24 mouse cellular contexts compared by ENCODE assay signal in the genomic region with DNA sequence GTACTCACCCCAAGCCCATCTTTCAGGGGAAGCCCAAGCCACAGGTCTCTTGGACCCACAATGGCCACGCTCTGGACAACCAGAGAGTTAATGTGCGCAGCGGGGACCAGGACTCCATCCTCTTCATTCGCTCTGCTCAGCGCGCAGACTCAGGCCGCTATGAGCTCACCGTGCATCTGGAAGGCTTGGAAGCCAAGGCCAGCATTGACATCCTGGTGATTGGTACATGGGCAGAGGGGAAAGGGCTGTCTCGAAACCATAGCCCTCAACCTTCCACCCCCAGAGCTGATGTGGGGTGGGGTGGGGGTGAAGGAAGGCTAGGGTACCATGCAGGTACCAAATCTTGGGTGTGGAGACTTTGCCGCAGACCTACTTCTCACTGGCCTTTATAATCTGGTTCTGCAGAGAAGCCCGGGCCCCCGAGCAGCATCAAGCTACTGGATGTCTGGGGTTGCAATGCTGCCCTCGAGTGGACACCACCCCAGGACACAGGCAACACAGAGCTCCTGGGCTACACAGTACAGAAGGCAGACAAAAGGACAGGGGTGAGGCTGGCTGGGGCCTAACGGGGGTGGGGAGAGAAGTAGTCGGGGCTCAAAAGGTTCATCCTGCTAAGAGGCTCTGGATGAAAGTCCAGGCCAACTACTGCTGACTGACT. TPM values are rescaled to one million over a fixed set of nuclear protein-coding genes. Genes with fewer than 3 reads are reported as not detected.
DNase-seq lines count a peak whose midpoint lies in the region; TF ChIP-seq lines count a peak whose summit lies in the region.
"Had no signal": no experiment of that assay in that cellular context is flagged by ENCODE, and none has a peak within 500 bp of the region (broad histone marks: within the 10 kb centered on the region; RNA-seq: fewer than 3 reads in every experiment).

No protein-coding gene starts in this region.

- H3K4me3 ChIP-seq in gastrocnemius, adult 2 months, result peak overlapping the region; percentile 74
- H3K4me3 ChIP-seq in layer of hippocampus, adult 2 months, result no peak overlapping the region
- H3K4me3 ChIP-seq in CH12.LX (replicated peaks in 1 of 3; ENCODE audit: low read depth in 2 of 3, low read length in 2 of 3, poor library complexity in 1 of 3), result no peak overlapping the region
- H3K4me3 ChIP-seq in ES-Bruce4 (ENCODE audit: low read depth, low read length), result no peak overlapping the region
- H3K4me3 ChIP-seq: embryonic facial prominence, embryonic 13.5 days; forebrain, embryonic 15.5 days; heart, embryonic 12.5 days; limb, embryonic 12.5 days; neural tube, embryonic 13.5 days had no signal

- dilution Hi-C loops in CH12.LX (cut with MboI; ENCODE audit: extremely low pct_ligation_motif_present, extremely low pct_unique_long_range_greater_than_20kb, low sequenced_read_pairs), result no loop called here

- no peak for TF ChIP-seq EP300 in CH12.LX (IDR thresholded peaks at IDR 0.05; ENCODE audit: low read length)
- TF ChIP-seq EP300 in ES-Bruce4 (IDR thresholded peaks at IDR 0.05; ENCODE audit: insufficient read depth, low read depth, low read length), result no peak

- H3K9ac ChIP-seq in CH12.LX (ENCODE audit: insufficient read depth, low read depth) (no peak overlapping the region), ES-Bruce4 (ENCODE audit: low read depth, poor library complexity, severe bottlenecking) (no peak overlapping the region)
- H3K9ac ChIP-seq: embryonic facial prominence, embryonic 13.5 days; forebrain, embryonic 15.5 days; heart, embryonic 12.5 days; limb, embryonic 12.5 days; neural tube, embryonic 13.5 days had no signal

- no peaks in the 10 kb centered on the region for H3K27me3 ChIP-seq in CH12.LX (replicated peaks)
- no peaks in the 10 kb centered on the region for H3K27me3 ChIP-seq in ES-Bruce4 (ENCODE audit: control insufficient read depth, insufficient read depth, low read length, poor library complexity, severe bottlenecking)
- H3K27me3 ChIP-seq: embryonic facial prominence, embryonic 13.5 days; forebrain, embryonic 15.5 days; limb, embryonic 12.5 days; neural tube, embryonic 13.5 days; Patski had no signal

- TF ChIP-seq POLR2A in CH12.LX (IDR thresholded peaks at IDR 0.05; ENCODE audit: low read depth, low read length), result no peak
- TF ChIP-seq POLR2A in ES-Bruce4 (IDR thresholded peaks at IDR 0.05; ENCODE audit: insufficient read depth, low read length), result no peak

- no peak; the same call in 1 of the 2 replicates for TF ChIP-seq RAD21 in CH12.LX (IDR thresholded peaks at IDR 0.05; ENCODE audit: low read depth, low read length)

- H3K4me1 ChIP-seq in CH12.LX (ENCODE audit: control insufficient read depth in 1 of 2, insufficient read depth in 2 of 2) (peaks cover 34 to 95% of the 10 kb centered on the region in 2 experiments), ES-Bruce4 (ENCODE audit: control insufficient read depth, insufficient read depth, low read length) (peaks cover 13% of the 10 kb centered on the region)

- peak overlapping the region; percentile 93 for H3K27ac ChIP-seq in gastrocnemius, adult 2 months
- peak overlapping the region; percentile 91 for H3K27ac ChIP-seq in layer of hippocampus, adult 2 months
- H3K27ac ChIP-seq in CH12.LX (ENCODE audit: insufficient read depth, low read depth), result no peak overlapping the region
- H3K27ac ChIP-seq in ES-Bruce4 (ENCODE audit: insufficient read depth, low read length), result no peak overlapping the region
- H3K27ac ChIP-seq: embryonic facial prominence, embryonic 13.5 days; forebrain, embryonic 15.5 days; hindbrain, postnatal 0 days; neural tube, embryonic 13.5 days had no signal

- no peak overlapping the region for H3K4me2 ChIP-seq in CH12.LX (ENCODE audit: insufficient read depth, low read depth, poor library complexity, severe bottlenecking)
- H3K4me2 ChIP-seq: embryonic facial prominence, embryonic 13.5 days; forebrain, embryonic 15.5 days; heart, embryonic 12.5 days; limb, embryonic 12.5 days; neural tube, embryonic 13.5 days had no signal

- intact Hi-C loops in gastrocnemius, adult 2 months (cut with DNase I), result loop anchor here (2.0 kb wide), 2 partner anchors 47 to 133 kb away; no protein-coding TSS in a partner anchor

- H3K79me2 ChIP-seq in CH12.LX (replicated peaks; ENCODE audit: control insufficient read depth, extremely low read depth, insufficient read depth, poor library complexity, severe bottlenecking), result no peaks in the 10 kb centered on the region

- in situ Hi-C loops in CH12.LX (cut with MboI; ENCODE audit: low pct_ligation_motif_present, low pct_unique_long_range_greater_than_20kb, low sequenced_read_pairs), result loop anchor here (5.0 to 10.0 kb wide), 2 partner anchors 35 to 97 kb away; no protein-coding TSS in a partner anchor

- TF ChIP-seq CTCF in gastrocnemius, adult 2 months (IDR thresholded peaks at IDR 0.05), result no peak
- TF ChIP-seq CTCF in layer of hippocampus, adult 2 months (conservative IDR thresholded peaks at IDR 0.05), result peak; percentile 34; the same call in 1 of the 2 replicates
- TF ChIP-seq CTCF in CH12.LX (conservative IDR thresholded peaks at IDR 0.05 in 1 of 2, IDR thresholded peaks at IDR 0.05 in 1 of 2; ENCODE audit: low read depth in 2 of 2, low read length in 2 of 2) (no peak; a peak in 1 of 4 replicates), ES-Bruce4 (IDR thresholded peaks at IDR 0.05; ENCODE audit: low read depth, low read length) (peak; percentile 11)

- no peak for DNase-seq in gastrocnemius, adult 2 months
- no peak for DNase-seq in gastrocnemius, adult 18-20 months (ENCODE audit: low spot score)
- DNase-seq in layer of hippocampus, adult 2 months (ENCODE audit: low spot score in 2 of 2), result no peak
- DNase-seq in layer of hippocampus, postnatal 25 days (ENCODE audit: extremely low spot score in 1 of 2, low spot score in 1 of 2), result no peak
- DNase-seq in CH12.LX (ENCODE audit: extremely low read depth), result no peak
- no peak for DNase-seq in urinary bladder, postnatal 10 days (ENCODE audit: low spot score)
- DNase-seq: adrenal gland, postnatal 10 days; cerebellum, adult 11-12 months; heart, postnatal 4 days; kidney, adult 8-10 months; lung, adult 18-20 months; lung, postnatal 36 days; thymus, postnatal 25 days had no signal

- H3K9me3 ChIP-seq in CH12.LX (replicated peaks; ENCODE audit: low read length), result no peaks in the 10 kb centered on the region
- H3K9me3 ChIP-seq in ES-Bruce4 (replicated peaks; ENCODE audit: control insufficient read depth, insufficient read depth, low read length, poor library complexity, severe bottlenecking), result no peaks in the 10 kb centered on the region
- H3K9me3 ChIP-seq: embryonic facial prominence, embryonic 13.5 days; forebrain, embryonic 15.5 days; heart, embryonic 12.5 days; limb, embryonic 12.5 days; neural tube, embryonic 13.5 days had no signal

- H3K36me3 ChIP-seq in CH12.LX (replicated peaks in 1 of 2; ENCODE audit: control insufficient read depth in 1 of 2, insufficient read depth in 1 of 2, low read length in 1 of 2) (no peaks in the 10 kb centered on the region), ES-Bruce4 (ENCODE audit: control insufficient read depth, insufficient read depth, low read length, poor library complexity, severe bottlenecking) (no peaks in the 10 kb centered on the region)
- H3K36me3 ChIP-seq: embryonic facial prominence, embryonic 13.5 days; forebrain, embryonic 15.5 days; heart, embryonic 12.5 days; limb, embryonic 12.5 days; neural tube, embryonic 13.5 days had no signal

TF ChIP-seq in CH12.LX, 34 proteins besides CTCF, POLR2A, EP300 and RAD21:
- TF ChIP-seq ZNF384 (IDR thresholded peaks at IDR 0.05; ENCODE audit: low read depth, low read length), result no peak
- peak; percentile 15; the same call in 1 of the 2 replicates for TF ChIP-seq SMC3 (IDR thresholded peaks at IDR 0.05; ENCODE audit: low read depth, low read length)

RNA-seq across cellular contexts. Expression of gene Mybph, which starts 4.2 kb away (rescaled TPM):
- total RNA-seq in gastrocnemius, adult 2 months (2021), result 100 to 1,000 TPM; 192 to 318 TPM
- 100 to 1,000 TPM; 192 to 275 TPM for total RNA-seq in gastrocnemius, adult 18-20 months (2021)
- total RNA-seq in layer of hippocampus, adult 2 months (2021), result not detected
- under 1 TPM; 0.17 to 0.19 TPM for total RNA-seq in layer of hippocampus, postnatal 25 days (2021)
- total RNA-seq in CH12.LX (2012; rRNA removed) (0.25 TPM in 2 replicates), CH12.LX (2014; rRNA removed) (0.51 and 0.62 TPM in 2 replicates)
- polyA plus RNA-seq in CH12.LX (2012; ENCODE audit: insufficient read length, low read depth) (2.4 and 3.0 TPM in 2 replicates), ES-Bruce4 (2011; ENCODE audit: insufficient read depth, insufficient read length, low read depth, missing spikeins) (not detected in 2 replicates)
- total RNA-seq: ES-E14; heart, postnatal 4 days; hindbrain, postnatal 0 days; megakaryocyte-erythroid progenitor cell, adult 5-6 weeks; monocyte, adult 5-6 weeks had no signal
- polyA plus RNA-seq: forebrain, embryonic 15.5 days; Patski had no signal

RNA-seq across cellular contexts. Expression of gene Chil1, which starts 15.5 kb away (rescaled TPM):
- total RNA-seq in gastrocnemius, adult 2 months (2021), result 1 to 10 TPM; 1.8 to 6.9 TPM
- 1 to 10 TPM; 1.1 to 2.0 TPM for total RNA-seq in gastrocnemius, adult 18-20 months (2021)
- total RNA-seq in layer of hippocampus, adult 2 months (2021), result 10 to 100 TPM; 11.1 to 12.4 TPM
- 10 to 100 TPM in 1 of 2 experiments, 1 to 10 TPM in 1; 7.3 to 10.8 TPM for total RNA-seq in layer of hippocampus, postnatal 25 days (2021)
- total RNA-seq in CH12.LX (2012; rRNA removed) (1.5 and 1.7 TPM in 2 replicates), CH12.LX (2014; rRNA removed) (6.1 and 6.3 TPM in 2 replicates)
- polyA plus RNA-seq in CH12.LX (2012; ENCODE audit: insufficient read length, low read depth) (6.7 and 10.2 TPM in 2 replicates), ES-Bruce4 (2011; ENCODE audit: insufficient read depth, insufficient read length, low read depth, missing spikeins) (1.3 and 1.8 TPM in 2 replicates)

RNA-seq across cellular contexts. Expression of gene Adora1, which starts 37.8 kb away (rescaled TPM):
- under 1 TPM; 0.20 to 0.31 TPM for total RNA-seq in gastrocnemius, adult 2 months (2021)
- under 1 TPM; 0.25 to 0.66 TPM for total RNA-seq in gastrocnemius, adult 18-20 months (2021)
- total RNA-seq in layer of hippocampus, adult 2 months (2021), result 100 to 1,000 TPM; 202 to 221 TPM
- 100 to 1,000 TPM; 224 to 230 TPM for total RNA-seq in layer of hippocampus, postnatal 25 days (2021)
- total RNA-seq in CH12.LX (2012; rRNA removed) (not detected in 2 replicates), CH12.LX (2014; rRNA removed) (not detected in 2 replicates)
- polyA plus RNA-seq in CH12.LX (2012; ENCODE audit: insufficient read length, low read depth) (0.10 and 0.20 TPM in 2 replicates), ES-Bruce4 (2011; ENCODE audit: insufficient read depth, insufficient read length, low read depth, missing spikeins) (0.18 TPM in 1 of 2 replicates, not detected in the other)
- total RNA-seq: megakaryocyte-erythroid progenitor cell, adult 5-6 weeks; monocyte, adult 5-6 weeks had no signal

Comparison
In these comparisons a context has a peak if more than half of its experiments do, and no peak if none do; other contexts are left out.
1. H3K27ac ChIP-seq: peak in gastrocnemius, adult 2 months (single experiment) and layer of hippocampus, adult 2 months (single experiment); none in CH12.LX (single experiment) and ES-Bruce4 (single experiment).
2. CTCF ChIP-seq: peak in layer of hippocampus, adult 2 months (single experiment) and ES-Bruce4 (single experiment); none in gastrocnemius, adult 2 months (single experiment) and CH12.LX (0 of 2).
3. RNA of gene Mybph, which starts 4.2 kb away (total RNA-seq): 192 to 318 TPM in gastrocnemius, adult 2 months and 192 to 275 TPM in gastrocnemius, adult 18-20 months; 0.25 to 0.62 TPM in CH12.LX, 0.17 to 0.19 TPM in layer of hippocampus, postnatal 25 days and not detected in layer of hippocampus, adult 2 months; every median in the first group is over 100 times any median in the second.
4. RNA of gene Adora1, which starts 37.8 kb away (total RNA-seq): 224 to 230 TPM in layer of hippocampus, postnatal 25 days and 202 to 221 TPM in layer of hippocampus, adult 2 months; 0.25 to 0.66 TPM in gastrocnemius, adult 18-20 months, 0.20 to 0.31 TPM in gastrocnemius, adult 2 months and not detected in CH12.LX; every median in the first group is over 100 times any median in the second.